Mouse (Mus musculus): ENCODE results near the gene Rad51b.

Rad51b gene

DNA sequence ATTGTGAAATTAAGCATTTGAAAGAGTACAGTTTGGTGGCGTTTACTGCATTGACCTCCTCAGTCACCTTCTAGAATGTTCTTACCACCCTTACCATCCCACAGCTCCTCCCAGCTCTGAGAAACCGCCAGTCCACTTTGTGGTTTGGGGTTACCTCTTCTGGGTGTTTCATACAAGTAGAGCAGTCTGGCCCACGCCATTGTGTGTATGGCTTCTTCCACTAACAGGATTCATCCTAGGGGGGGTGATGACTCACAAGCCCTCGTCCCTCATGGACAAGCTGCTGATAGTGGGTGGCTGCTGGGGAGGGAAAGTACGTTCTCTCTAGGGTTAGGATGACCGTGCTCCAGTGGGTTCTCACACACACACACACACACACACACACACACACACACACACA, 535.5 kb downstream of the Rad51b start:
- no peak for DNase-seq (ENCODE audit: low read depth, low spot score)

DNA sequence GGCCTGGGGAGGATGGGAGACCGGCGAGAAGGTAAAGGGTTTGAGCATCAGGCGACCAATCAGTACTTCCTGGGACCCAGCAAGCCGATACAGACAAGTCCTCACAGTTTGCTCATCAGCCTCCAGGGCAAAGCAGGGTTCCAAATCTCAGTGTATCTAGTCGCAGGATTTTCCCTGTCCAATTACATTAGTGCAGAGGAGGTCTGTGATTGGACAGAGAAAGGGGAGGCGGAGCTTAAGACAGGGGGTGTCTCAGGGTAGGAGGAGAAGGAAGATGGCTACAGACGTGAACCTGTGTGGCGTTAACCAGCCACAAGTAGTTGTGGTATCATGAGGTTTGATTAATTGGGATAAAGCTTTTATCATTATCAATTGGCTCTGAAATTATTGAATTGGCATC, 538.4 kb downstream of the Rad51b start:
- no peak for DNase-seq (ENCODE audit: low read depth, low spot score)

DNA sequence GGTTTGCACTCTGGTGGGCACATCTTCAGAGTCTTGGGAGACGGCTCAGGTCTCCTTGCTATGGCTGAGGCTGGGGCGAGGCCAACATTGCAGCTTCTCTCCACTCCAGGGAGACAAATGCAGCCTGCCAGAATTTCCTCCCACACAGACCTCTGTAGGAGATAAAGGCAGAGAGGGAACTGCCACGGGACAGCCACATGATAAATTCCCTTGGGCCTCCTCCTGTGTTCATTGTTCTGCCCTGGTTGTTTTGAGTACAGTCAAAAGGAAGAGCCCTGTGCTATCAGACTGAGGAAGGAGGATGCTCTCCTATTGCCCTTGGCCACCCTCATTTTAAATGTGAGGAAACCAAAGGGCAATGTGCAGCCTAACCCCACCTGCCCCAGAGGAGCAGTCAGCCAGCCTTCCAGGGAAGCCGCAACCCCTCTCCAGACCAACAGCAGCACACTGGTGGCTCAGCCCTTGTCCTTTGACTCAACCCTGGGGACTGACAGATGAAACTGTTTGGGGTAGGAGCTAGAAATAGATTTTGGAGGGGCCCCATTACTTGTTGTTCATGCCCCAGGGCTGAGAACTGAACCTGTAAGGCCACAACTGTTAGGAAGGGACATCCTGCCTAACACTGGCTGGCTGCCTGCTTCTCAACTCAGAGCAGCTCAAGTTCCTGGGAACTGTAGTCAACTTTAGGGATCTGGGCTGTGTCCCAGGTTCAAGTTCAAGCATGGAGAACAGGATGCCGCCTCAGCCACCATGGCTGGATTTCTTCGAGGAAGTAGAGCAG, 541.3 kb downstream of the Rad51b start:
- no peak for DNase-seq (ENCODE audit: low read depth, low spot score)

DNA sequence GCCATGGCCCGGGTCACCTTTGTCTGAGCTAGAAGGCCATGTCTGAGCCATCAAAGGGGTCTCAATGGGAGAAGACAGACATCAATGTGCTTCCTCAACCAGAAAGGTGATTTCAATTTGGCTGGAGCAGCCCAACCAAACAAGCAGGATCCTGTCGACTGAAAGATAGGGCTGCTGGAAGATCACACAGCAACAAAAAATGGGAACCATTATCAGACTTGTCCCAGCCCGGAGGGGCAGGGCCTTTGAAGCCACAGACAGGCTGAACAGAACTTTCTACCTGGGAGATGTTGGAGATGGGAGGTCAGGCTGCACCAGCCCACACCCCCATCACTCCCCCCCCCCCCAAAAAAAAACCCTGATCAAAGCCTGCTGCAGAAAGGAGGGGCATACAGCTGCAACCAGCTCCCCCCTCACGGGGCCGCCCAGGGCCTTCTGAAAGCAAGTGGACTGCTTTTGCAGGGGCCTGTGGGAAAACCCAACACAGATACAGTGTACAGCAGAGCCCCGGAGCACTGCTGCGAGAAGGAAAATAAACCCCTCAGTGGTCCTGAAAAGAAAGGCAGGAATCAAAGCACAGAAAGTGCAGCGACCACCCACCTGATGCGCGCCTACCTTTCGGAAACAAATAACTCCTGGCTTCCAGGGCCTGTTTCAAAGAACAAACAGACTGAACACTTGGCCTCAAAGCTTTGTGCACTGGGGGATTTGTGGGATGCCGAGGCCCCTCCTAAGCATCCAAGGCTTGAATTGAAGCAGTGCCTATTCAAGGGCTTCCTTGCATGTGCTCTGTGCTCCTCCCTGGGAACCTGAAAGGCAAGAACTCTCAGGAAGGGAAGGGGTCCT, 542.2 kb downstream of the Rad51b start:
- no peak for DNase-seq (ENCODE audit: low read depth, low spot score)

DNA sequence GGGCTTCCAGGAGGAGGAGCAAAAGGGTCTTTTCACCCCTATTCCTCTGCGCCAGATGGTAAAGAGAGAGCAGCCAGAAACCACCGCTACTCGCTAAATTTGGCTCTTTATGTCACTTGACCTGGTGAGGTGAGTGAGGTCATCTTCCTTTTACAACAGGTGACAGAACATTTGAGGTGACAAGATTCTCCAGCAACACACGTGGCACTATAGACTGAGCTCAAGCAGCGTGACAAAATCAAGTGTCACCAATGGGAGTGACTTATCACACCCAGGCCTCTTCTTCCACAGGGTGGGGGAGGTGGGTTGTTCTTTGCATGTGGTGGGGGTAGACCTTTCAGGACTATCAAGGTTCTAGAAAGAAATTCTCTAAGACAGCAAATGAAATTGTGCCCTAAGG, 543.4 kb downstream of the Rad51b start:
- DNase-seq (ENCODE audit: low read depth, low spot score), result no peak

DNA sequence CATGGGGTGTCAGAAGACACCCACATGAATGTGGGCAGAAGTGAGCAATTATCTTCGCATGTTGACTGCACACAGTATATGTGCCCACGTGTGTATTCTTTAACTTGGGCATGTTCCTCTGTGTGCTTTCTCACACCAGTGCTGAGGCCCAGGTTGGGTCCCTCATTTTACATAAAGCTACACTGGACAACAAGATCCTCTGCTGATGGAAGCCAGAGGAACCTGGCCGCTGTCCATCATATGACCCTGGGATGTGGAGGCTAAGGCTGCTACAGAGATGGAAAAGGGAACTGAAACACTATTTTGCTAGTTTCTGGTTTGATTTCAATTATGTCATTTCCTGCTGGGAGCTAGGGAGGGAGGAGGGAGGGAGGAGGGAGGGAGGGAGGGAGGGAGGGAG, 544.2 kb downstream of the Rad51b start:
- DNase-seq (ENCODE audit: low read depth, low spot score), result no peak

DNA sequence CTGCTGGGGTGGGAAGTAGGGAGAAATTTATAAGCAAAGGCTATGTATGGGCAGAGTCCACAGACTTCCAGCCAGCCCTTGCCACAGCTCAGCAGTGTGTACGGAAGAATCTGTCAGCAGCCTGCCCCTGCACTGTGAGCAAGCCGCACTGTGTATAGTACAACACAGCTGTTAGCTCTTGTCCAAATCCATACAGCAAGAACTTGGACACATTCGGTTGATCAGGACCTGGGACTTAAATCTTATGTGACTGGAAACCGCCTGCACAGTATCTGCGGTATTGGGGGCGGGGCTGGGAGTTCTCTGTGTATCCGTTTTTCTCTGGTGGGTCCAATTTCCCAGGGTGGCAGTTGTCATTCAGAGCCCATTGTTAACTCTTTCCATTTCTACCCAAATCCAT, 545.2 kb downstream of the Rad51b start:
- no peak for DNase-seq (ENCODE audit: low read depth, low spot score)

DNA sequence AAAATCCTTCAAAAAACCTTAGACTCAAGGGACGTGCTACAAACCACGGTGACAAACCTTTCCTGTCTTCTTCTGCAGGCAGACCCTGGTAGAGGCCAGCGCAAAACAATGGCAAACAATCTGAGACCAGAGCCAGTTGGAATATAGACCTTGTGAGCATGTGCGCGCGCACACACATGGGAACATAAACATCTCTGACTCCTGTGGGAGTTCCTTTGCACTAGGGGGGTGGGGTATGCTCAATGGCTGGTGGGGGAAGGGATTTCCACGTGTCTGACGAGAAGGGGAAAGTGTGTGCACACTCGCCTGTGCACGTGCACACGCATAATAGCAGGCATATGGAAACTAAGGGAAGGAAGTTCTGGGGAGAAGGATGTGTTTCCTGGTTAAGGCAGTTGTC, 545.9 kb downstream of the Rad51b start:
- DNase-seq (ENCODE audit: low read depth, low spot score), result no peak

DNA sequence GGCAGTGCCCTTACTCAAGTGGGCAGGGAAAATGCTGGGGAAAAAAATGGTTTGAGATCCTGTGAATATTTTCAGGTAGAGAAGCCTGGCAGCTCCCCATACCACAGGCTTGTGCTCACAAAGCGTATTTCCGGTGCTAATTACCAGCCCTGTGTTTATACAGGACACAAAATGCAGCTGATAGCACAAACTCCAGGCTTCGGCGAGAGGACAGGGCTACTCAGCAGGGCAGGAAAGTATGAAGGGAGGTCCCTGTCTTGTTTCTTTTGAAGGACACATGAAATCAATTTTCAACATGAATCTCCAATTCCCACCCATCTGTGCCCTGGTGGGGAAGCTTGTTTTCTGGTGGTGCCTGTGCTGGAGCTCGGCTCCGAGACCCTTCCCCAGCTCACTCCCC, 546.4 kb downstream of the Rad51b start:
- DNase-seq (ENCODE audit: low read depth, low spot score), result no peak

DNA sequence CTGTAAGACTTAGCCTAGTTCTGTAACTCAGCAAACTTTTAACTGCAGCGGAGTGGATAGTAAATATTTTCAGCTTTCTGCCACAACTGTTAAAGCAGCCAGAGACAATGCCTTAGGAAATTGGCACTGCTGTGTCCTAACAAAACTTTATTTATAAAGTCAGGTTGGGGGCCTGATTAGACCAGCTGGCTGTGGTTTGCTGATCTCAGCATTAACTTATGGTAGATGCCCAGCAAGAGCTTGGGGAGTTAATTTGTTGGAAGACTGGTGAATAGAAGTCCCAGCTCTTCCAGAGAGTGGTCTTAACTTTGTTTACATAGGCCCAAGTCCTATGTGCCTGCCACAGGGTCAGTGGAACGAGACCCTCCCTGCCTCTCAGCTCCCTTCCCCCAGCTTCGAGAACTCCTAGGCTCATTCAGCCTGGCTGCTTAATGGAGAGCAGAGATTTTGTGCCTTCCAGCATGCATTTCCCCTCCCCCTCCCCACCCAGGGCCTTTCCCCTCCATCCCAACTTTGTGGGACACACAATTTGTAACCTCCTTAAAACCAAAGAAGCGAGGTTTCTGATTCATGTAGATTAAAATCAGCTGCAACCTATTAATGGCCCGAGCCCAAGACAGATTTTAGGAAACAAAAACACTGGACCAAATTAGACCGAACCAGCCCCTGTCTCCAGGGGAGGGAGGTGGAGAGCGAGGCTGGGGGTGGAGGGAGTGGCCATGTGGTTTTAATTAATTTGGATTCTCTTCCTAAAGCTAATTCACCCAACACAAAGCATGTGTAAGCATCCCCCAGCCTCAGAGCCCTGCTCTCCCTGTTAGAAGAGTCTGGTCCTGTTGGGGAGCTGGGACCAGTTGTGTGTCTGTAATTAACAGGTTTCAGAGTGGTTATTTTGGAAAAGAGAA, 549.4 kb downstream of the Rad51b start:
- DNase-seq (ENCODE audit: low read depth, low spot score), result no peak

DNA sequence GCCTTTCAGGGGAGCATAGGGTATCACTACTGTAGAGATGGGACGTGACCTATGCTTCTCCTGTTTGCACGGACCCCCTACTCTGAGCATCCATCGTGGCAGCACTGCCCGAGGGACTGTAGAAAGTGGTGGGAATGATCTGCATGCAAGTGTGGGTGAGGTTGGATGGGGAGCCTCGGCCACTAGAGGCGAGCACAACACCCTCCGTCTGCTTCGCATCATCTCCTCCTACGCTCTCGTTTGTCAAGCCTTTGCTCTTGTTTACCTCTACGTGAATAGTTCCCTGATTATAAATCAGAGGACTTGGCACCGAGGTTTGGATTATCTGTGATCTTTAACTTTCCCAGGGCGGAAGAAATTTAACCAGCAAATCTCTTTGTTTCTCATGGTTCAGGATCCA, 551.5 kb downstream of the Rad51b start:
- no peak for DNase-seq (ENCODE audit: low read depth, low spot score)

DNA sequence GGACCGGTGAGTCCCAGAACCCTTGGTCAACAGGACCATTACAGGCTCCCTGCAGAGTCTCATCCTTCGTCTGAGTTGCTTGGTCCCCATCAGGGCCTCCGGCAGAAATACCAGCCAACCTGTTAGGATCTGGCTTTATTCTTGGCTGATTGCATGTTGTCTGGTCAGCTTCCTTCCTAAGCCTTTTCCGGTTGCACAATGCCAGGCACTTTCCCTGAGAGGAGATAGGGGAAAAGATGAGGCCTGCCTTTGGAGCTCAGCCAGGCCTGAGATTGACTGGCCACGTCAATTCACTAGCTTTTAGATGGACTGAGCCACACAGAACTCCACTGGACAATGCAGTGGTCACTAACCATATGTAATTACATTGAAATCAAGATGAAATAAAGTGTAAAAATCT, 552.9 kb downstream of the Rad51b start:
- no peak for DNase-seq (ENCODE audit: low read depth, low spot score)

DNA sequence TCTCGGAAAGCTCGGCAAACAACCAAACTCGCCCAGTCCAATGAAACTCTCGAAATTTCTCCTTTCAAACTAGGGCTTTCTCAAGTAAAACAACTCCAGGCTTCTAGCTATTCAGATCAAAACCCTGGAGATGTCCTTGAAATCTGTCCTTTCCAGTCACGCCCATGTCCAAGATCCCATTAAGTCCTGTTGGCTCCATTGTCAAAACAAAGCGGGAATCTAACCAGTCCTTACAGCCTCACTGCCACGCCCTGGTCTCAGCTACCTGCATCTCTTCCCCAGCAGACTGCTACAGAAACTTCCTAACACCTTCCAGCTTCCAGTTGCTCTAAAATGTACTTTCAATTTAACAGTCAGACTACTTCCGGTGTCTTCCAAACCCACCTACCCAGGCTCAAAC, 554.8 kb downstream of the Rad51b start:
- no peak for DNase-seq (ENCODE audit: low read depth, low spot score)

DNA sequence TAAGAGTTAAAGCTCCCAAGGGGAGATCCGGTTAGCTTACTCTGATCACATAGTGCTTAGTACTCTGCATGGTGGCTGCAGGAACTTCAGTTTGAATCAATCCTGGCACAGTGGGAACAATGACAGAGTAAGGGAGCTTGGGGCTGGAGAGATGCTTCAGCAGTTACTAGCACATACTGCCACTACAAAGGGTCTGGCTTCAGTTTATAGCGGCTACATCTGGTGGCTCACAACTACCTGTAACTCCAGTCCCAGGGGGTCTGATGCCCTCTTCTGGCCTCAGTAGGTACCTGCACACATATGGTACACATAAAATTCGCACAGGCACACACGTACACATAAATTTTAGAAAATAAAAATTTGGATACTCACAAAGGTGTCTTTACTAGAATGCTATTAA, 555.5 kb downstream of the Rad51b start:
- DNase-seq (ENCODE audit: low read depth, low spot score), result no peak

DNA sequence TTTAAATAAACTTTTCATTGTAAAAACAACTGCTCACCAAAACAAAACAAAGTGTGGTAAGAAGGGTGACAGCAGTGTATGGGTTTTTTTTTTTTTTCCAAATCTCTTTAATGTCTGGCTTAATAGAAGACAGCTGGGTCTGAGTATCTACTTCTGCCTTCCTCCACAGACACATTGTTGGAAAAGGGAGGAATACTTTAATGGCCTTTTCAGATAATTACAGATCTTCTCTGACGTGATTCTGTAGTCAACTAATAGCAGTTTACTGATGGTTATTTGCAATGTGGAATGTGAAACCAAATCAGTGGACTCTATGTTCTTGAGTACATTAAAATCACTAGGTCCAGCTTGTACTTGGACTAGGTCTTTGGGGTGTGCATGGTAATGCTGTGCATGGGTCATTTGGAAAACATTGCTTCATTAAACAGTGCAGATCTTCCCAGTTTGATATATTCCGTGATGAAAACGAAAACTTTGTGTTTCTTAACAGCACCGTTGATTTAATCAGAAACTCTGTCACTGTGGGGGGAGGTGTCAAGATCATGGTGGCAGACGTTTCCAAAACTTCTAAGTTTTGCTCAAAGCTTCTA, 556.9 kb downstream of the Rad51b start:
- DNase-seq (ENCODE audit: low read depth, low spot score), result no peak

DNA sequence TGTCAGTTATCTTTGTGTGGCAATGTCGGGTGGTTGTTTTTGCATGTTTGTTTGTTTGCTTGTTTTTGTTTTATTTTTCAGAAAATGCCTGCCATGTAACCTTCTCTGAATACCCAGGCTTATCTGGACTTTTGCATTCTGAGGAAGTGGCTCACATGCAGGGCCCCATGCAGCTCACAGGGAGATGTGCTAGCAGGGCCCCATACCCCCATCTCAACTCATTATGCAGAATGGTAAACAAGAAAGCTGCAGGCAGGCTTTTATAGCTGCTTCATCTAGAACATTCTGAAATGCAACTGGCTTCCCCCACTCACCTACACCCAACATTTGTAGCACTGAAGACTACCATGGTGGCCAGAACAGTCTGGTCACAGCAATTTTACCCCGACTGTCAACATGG, 557.4 kb downstream of the Rad51b start:
- no peak for DNase-seq (ENCODE audit: low read depth, low spot score)

DNA sequence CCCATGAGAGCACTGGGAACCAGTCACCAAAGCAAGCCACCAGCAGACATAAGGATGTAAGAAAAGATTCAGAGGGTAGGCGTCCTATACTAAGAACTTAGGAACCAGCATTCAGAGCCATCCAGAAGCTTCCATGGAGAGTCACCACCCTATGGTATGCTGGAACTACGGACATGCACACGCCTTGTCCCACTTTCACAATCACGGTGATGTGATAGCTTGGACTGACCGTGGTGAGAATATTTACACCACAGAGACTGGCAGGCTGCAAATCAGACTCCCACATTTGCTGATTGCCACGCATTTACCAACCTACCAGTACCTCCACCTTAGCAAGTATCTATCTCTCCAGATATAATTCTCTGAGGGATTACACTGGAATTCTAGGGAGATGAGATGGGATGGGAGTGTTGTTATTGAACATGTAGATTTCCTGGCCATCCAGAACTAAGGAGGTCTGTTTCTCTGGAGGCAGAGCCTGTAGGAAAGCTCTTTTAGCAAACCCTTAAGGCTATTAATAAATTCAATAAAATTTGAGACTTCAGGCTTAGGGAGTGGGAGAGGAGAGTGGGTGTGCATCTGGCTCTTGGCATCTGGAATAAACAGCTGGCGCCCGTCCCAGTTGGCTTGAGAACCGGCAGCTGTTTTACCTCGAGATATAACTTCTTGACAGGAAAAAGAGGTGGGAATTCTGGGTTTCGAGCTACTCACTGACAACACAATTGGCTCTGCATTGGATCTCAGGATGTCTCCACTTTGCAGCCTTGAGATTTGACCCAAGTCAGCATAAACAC, 559.2 kb downstream of the Rad51b start:
- DNase-seq (ENCODE audit: low read depth, low spot score), result no peak

DNA sequence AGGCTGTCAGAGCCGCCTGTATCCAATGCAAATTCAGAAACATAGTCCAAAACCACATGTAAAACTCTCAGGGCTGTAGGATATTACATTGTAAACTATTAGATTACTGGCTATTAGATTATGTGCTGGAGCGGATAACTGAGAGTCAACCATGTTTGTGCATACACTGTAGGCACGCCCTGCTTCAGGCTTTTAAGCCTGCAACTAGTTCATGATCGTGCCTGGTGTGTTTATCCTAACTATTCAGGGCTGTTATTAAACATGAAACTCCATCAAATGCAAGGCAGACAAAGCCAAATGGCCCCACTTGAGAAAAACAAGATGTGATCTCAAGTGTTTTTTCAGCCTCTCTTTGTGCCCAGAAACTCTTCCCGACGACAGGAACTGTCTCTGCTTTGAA, 560.6 kb downstream of the Rad51b start:
- no peak for DNase-seq (ENCODE audit: low read depth, low spot score)

DNA sequence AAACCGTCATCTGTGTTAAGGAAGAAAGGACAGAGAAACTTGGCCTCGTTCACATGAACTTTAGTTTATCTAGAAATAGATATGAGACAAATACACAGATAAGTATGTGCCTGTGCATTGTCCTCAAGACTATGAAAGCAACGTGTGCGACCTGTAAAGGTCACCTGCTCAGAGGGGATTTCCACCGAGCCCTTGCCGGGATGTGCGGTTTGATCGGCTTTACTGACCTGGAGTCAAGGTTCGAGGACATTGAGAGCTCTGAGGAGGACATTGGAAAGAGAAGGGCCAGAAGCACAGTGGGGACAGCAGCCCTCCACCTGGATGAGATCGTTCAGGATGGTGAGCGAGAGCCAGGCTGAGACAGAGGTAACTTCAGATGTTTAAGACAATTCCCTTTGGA, 561.3 kb downstream of the Rad51b start:
- no peak for DNase-seq (ENCODE audit: low read depth, low spot score)

DNA sequence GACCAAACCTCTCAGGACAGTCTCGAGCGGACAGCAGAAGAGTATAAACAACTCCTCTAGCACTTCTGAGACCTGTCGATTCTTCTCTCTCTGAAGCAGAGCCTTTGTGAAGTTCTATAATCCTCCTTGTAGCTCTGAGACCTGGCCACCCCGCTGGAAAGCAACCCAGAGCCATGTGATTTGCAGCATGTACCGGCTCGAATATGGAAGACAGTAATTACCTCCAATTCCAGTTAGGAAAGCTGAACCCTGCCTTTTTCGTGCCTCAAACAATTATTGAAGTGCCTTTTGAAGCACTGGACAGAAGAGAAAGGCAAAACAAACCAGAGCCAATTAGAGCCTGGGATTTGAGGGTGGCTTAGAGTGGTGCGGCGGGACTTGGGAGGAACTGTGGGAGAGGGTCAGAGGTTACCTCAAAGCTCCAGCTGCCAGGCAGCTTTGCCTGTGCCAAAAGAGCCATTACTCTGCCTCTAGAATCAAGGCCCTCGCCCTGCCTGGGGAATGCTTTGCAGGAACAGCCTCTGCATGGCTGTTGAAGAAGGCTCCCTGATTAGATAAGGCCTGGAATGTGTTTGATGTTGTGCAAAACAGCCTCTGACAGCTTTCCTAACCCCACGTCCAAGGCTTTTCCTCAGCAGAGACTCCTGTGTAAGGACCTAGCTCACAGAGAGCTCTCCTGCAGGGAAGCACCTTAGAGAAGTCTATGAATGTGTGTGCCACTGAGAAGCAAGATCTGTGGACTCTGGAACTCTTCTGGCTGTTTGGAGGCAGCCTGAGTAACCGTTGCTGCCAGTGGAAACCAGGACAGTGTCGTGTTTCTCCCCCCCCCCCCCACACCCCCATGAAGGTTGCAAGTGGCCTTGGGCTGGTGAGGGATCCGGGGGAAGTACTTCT, 562.5 kb downstream of the Rad51b start:
- DNase-seq (ENCODE audit: low read depth, low spot score), result no peak

Measured in retina, adult 2 months (tissue).